Mouse (Mus musculus): Measurements from ENCODE around the gene Gnb5. TPM values are rescaled to one million over a fixed set of nuclear protein-coding genes. Genes with fewer than 3 reads are reported as not detected.

The Gnb5 gene
- polyA plus RNA-seq, 1 experiment from 2014 or later, result 15.6 TPM

- H3K9ac ChIP-seq, result no peak overlapping the region
- no peak for ATAC-seq (ENCODE audit: borderline replicate concordance, extremely low read depth, low FRiP score, low TSS enrichment)
- no peak overlapping the region for H3K4me3 ChIP-seq
- no peaks in the 10 kb centered on the region for H3K27me3 ChIP-seq
- H3K27ac ChIP-seq, result no peak overlapping the region
- 89% methylated on average over 8 of the region's 8 CpGs for WGBS
- no peaks in the 10 kb centered on the region for H3K4me1 ChIP-seq
- H3K36me3 ChIP-seq, result peaks cover 13% of the 10 kb centered on the region
- no peaks in the 10 kb centered on the region for H3K9me3 ChIP-seq
- H3K4me2 ChIP-seq, result no peak overlapping the region
These were observed 24.7 kb downstream of the Gnb5 start for GRCm38 (mm10) chr9:75330821-75331220.

GRCm38 (mm10) chr9:75334440-75334839 lies 28.4 kb downstream of the Gnb5 start:
- ATAC-seq (ENCODE audit: borderline replicate concordance, extremely low read depth, low FRiP score, low TSS enrichment), result no peak
- H3K36me3 ChIP-seq, result peaks cover 27% of the 10 kb centered on the region

GRCm38 (mm10) chr9:75338016-75338415 lies 31.9 kb downstream of the Gnb5 start:
- H3K27ac ChIP-seq, result no peak overlapping the region
- H3K36me3 ChIP-seq, result peaks cover 24% of the 10 kb centered on the region
- H3K4me1 ChIP-seq, result no peaks in the 10 kb centered on the region
- no peak overlapping the region for H3K4me2 ChIP-seq
- no peaks in the 10 kb centered on the region for H3K27me3 ChIP-seq
- ATAC-seq (ENCODE audit: borderline replicate concordance, extremely low read depth, low FRiP score, low TSS enrichment), result no peak
- 91% methylated on average over 6 of the region's 6 CpGs for WGBS
- no peak overlapping the region for H3K4me3 ChIP-seq
- no peaks in the 10 kb centered on the region for H3K9me3 ChIP-seq
- no peak overlapping the region for H3K9ac ChIP-seq

More at GRCm38 (mm10) chr9:75334440-75334839, 28.4 kb downstream of the Gnb5 start:
- no peak overlapping the region for H3K9ac ChIP-seq
- H3K4me1 ChIP-seq, result no peaks in the 10 kb centered on the region
- H3K4me2 ChIP-seq, result no peak overlapping the region
- no peaks in the 10 kb centered on the region for H3K27me3 ChIP-seq
- H3K27ac ChIP-seq, result no peak overlapping the region
- WGBS, result 68% methylated on average over 4 of the region's 4 CpGs
- no peaks in the 10 kb centered on the region for H3K9me3 ChIP-seq
- no peak overlapping the region for H3K4me3 ChIP-seq

- no peaks in the 10 kb centered on the region for H3K4me1 ChIP-seq
- WGBS, result 82% methylated on average over 4 of the region's 4 CpGs
- no peaks in the 10 kb centered on the region for H3K9me3 ChIP-seq
- H3K4me2 ChIP-seq, result no peak overlapping the region
- H3K9ac ChIP-seq, result no peak overlapping the region
- no peak for ATAC-seq (ENCODE audit: borderline replicate concordance, extremely low read depth, low FRiP score, low TSS enrichment)
- H3K4me3 ChIP-seq, result no peak overlapping the region
- H3K36me3 ChIP-seq, result peaks cover 10% of the 10 kb centered on the region; the same call in 1 of the 2 replicates
- no peaks in the 10 kb centered on the region for H3K27me3 ChIP-seq
- no peak overlapping the region for H3K27ac ChIP-seq
These were observed 36.3 kb downstream of the Gnb5 start for GRCm38 (mm10) chr9:75342433-75342832.

- WGBS, result 93% methylated on average over 5 of the region's 5 CpGs
- no peaks in the 10 kb centered on the region; the same call in 1 of the 2 replicates for H3K36me3 ChIP-seq
These were observed 41.4 kb downstream of the Gnb5 start, which contains the start of gene Bcl2l10 for GRCm38 (mm10) chr9:75347458-75347857. TSS of gene Bcl2l10 (plus strand) at chr9:75347758.

GRCm38 (mm10) chr9:75348066-75348465 lies 42.0 kb downstream of the Gnb5 start:
- ATAC-seq (ENCODE audit: borderline replicate concordance, extremely low read depth, low FRiP score, low TSS enrichment), result no peak
- no peaks in the 10 kb centered on the region for H3K9me3 ChIP-seq
- H3K4me3 ChIP-seq, result no peak overlapping the region
- WGBS, result 88% methylated on average over 17 of the region's 17 CpGs
- H3K9ac ChIP-seq, result no peak overlapping the region
- H3K27me3 ChIP-seq, result no peaks in the 10 kb centered on the region
- H3K4me2 ChIP-seq, result no peak overlapping the region
- H3K4me1 ChIP-seq, result no peaks in the 10 kb centered on the region
- H3K27ac ChIP-seq, result no peak overlapping the region
- H3K36me3 ChIP-seq, result no peaks in the 10 kb centered on the region; the same call in 1 of the 2 replicates

More at GRCm38 (mm10) chr9:75347458-75347857, 41.4 kb downstream of the Gnb5 start, which contains the start of gene Bcl2l10:
- H3K4me2 ChIP-seq, result no peak within 1 kb of the TSS
- no peak within 1 kb of the TSS for H3K9ac ChIP-seq
- no peaks in the 10 kb centered on the region for H3K9me3 ChIP-seq
- H3K27ac ChIP-seq, result no peak within 1 kb of the TSS
- no peaks in the 10 kb centered on the region for H3K4me1 ChIP-seq
- H3K27me3 ChIP-seq, result no peaks in the 10 kb centered on the region
- H3K4me3 ChIP-seq, result no peak within 1 kb of the TSS
- ATAC-seq (ENCODE audit: borderline replicate concordance, extremely low read depth, low FRiP score, low TSS enrichment), result no peak

- Histone ChIP-seq H3K27me3 (no peaks in the 10 kb centered on the region), H3K9ac (no peak overlapping the region), H3K27ac (no peak overlapping the region), H3K4me3 (no peak overlapping the region), H3K36me3 (no peaks in the 10 kb centered on the region; the same call in 1 of the 2 replicates), H3K4me2 (no peak overlapping the region), H3K4me1 (no peaks in the 10 kb centered on the region), H3K9me3 (no peaks in the 10 kb centered on the region)
- WGBS, result 80% methylated on average over 3 of the region's 3 CpGs
- no peak for ATAC-seq (ENCODE audit: borderline replicate concordance, extremely low read depth, low FRiP score, low TSS enrichment)
These were observed 42.6 kb downstream of the Gnb5 start for GRCm38 (mm10) chr9:75348641-75349040.

GRCm38 (mm10) chr9:75353094-75353493 lies 47.0 kb downstream of the Gnb5 start:
- ATAC-seq (ENCODE audit: borderline replicate concordance, extremely low read depth, low FRiP score, low TSS enrichment), result no peak
- Histone ChIP-seq H3K4me2 (no peak overlapping the region), H3K4me3 (no peak overlapping the region), H3K9ac (no peak overlapping the region), H3K9me3 (no peaks in the 10 kb centered on the region), H3K27me3 (no peaks in the 10 kb centered on the region), H3K27ac (no peak overlapping the region), H3K36me3 (no peaks in the 10 kb centered on the region), H3K4me1 (no peaks in the 10 kb centered on the region)
- 58% methylated on average over 8 of the region's 8 CpGs for WGBS

- Histone ChIP-seq H3K36me3 (no peaks in the 10 kb centered on the region), H3K9me3 (no peaks in the 10 kb centered on the region), H3K4me1 (no peaks in the 10 kb centered on the region), H3K4me3 (no peak overlapping the region), H3K27ac (no peak overlapping the region), H3K27me3 (no peaks in the 10 kb centered on the region), H3K4me2 (no peak overlapping the region), H3K9ac (no peak overlapping the region)
- ATAC-seq (ENCODE audit: borderline replicate concordance, extremely low read depth, low FRiP score, low TSS enrichment), result no peak
- 74% methylated on average over 4 of the region's 4 CpGs for WGBS
These were observed 49.7 kb downstream of the Gnb5 start for GRCm38 (mm10) chr9:75355783-75356182.

GRCm38 (mm10) chr9:75357087-75357654 lies 51.1 kb downstream of the Gnb5 start:
- Histone ChIP-seq H3K4me3 (no peak overlapping the region), H3K4me2 (no peak overlapping the region), H3K36me3 (no peaks in the 10 kb centered on the region), H3K9me3 (no peaks in the 10 kb centered on the region), H3K27ac (no peak overlapping the region), H3K4me1 (no peaks in the 10 kb centered on the region), H3K27me3 (no peaks in the 10 kb centered on the region), H3K9ac (no peak overlapping the region)
- 62% methylated on average over 9 of the region's 9 CpGs for WGBS
- ATAC-seq (ENCODE audit: borderline replicate concordance, extremely low read depth, low FRiP score, low TSS enrichment), result no peak

- Histone ChIP-seq H3K9ac (no peak overlapping the region), H3K27me3 (no peaks in the 10 kb centered on the region), H3K36me3 (no peaks in the 10 kb centered on the region), H3K4me1 (no peaks in the 10 kb centered on the region), H3K4me3 (no peak overlapping the region), H3K9me3 (no peaks in the 10 kb centered on the region), H3K27ac (no peak overlapping the region), H3K4me2 (no peak overlapping the region)
- 27% methylated on average over 5 of the region's 5 CpGs for WGBS
- no peak for ATAC-seq (ENCODE audit: borderline replicate concordance, extremely low read depth, low FRiP score, low TSS enrichment)
These were observed 55.6 kb downstream of the Gnb5 start for GRCm38 (mm10) chr9:75361699-75362098.

GRCm38 (mm10) chr9:75362201-75362600 lies 56.1 kb downstream of the Gnb5 start:
- H3K27me3 ChIP-seq, result no peaks in the 10 kb centered on the region
- no peaks in the 10 kb centered on the region for H3K36me3 ChIP-seq
- H3K4me1 ChIP-seq, result no peaks in the 10 kb centered on the region
- 85% methylated on average over 4 of the region's 4 CpGs for WGBS
- H3K4me2 ChIP-seq, result no peak overlapping the region
- no peak for ATAC-seq (ENCODE audit: borderline replicate concordance, extremely low read depth, low FRiP score, low TSS enrichment)
- no peaks in the 10 kb centered on the region for H3K9me3 ChIP-seq
- H3K27ac ChIP-seq, result no peak overlapping the region
- H3K4me3 ChIP-seq, result no peak overlapping the region
- no peak overlapping the region for H3K9ac ChIP-seq

GRCm38 (mm10) chr9:75363001-75363400 lies 56.9 kb downstream of the Gnb5 start:
- H3K36me3 ChIP-seq, result no peaks in the 10 kb centered on the region
- no peaks in the 10 kb centered on the region for H3K27me3 ChIP-seq
- no peak overlapping the region for H3K9ac ChIP-seq
- no peaks in the 10 kb centered on the region for H3K9me3 ChIP-seq
- no peak for ATAC-seq (ENCODE audit: borderline replicate concordance, extremely low read depth, low FRiP score, low TSS enrichment)
- no peak overlapping the region for H3K27ac ChIP-seq
- no peak overlapping the region for H3K4me2 ChIP-seq
- H3K4me3 ChIP-seq, result no peak overlapping the region
- 76% methylated on average over 5 of the region's 5 CpGs for WGBS
- no peaks in the 10 kb centered on the region for H3K4me1 ChIP-seq
